Mouse (Mus musculus) CH12.LX (cell line): Measurements from ENCODE around the gene Pusl1. TPM values are rescaled to one million over a fixed set of nuclear protein-coding genes. Genes with fewer than 3 reads are reported as not detected.

Experiments
- DNase-seq: peaks from one replicate; pipeline ENCODE4 v3.0.0-alpha.2; 2013; ENCODE audit errors: extremely low read depth
- H3K27ac ChIP-seq: 2 replicates; pipeline ENCODE4 v1.5.1; 2012; ENCODE audit warnings: low read depth, mild to moderate bottlenecking, control low read depth, moderate library complexity; ENCODE audit not compliant: insufficient read depth
- H3K27me3 ChIP-seq: replicated peaks from 2 replicates; pipeline ENCODE3; 2012; ENCODE audit warnings: inconsistent platforms
- H3K36me3 ChIP-seq, 2 experiments: replicated peaks in 1 of 2; 2 replicates each; pipeline versions ENCODE3 to v1.6.1; 2012; ENCODE audit warnings: inconsistent platforms in 1 of 2, low read length in 1 of 2, mild to moderate bottlenecking in 1 of 2, mixed read lengths in 1 of 2, moderate library complexity in 1 of 2; ENCODE audit not compliant: control insufficient read depth in 1 of 2, insufficient read depth in 1 of 2
- H3K4me1 ChIP-seq, 2 experiments: 2 replicates each; pipeline ENCODE4 v1.6.1; 2012; ENCODE audit warnings: inconsistent platforms in 1 of 2, moderate library complexity in 1 of 2; ENCODE audit not compliant: insufficient read depth in 2 of 2, control insufficient read depth in 1 of 2
- H3K4me2 ChIP-seq: 2 replicates; pipeline ENCODE4 v1.6.1; 2012; ENCODE audit warnings: low read depth, mild to moderate bottlenecking, control low read depth; ENCODE audit not compliant: poor library complexity, insufficient read depth, severe bottlenecking
- H3K4me3 ChIP-seq, 3 experiments: fragments of 150-350 bp in 1 of 3; sonication (generic) in 1 of 3; replicated peaks in 1 of 3; 2 replicates each; pipeline versions ENCODE3 to v1.5.1; 2011 to 2012; ENCODE audit warnings: low read depth in 2 of 3, low read length in 2 of 3, mild to moderate bottlenecking in 2 of 3, moderate library complexity in 2 of 3, control low read depth in 1 of 3, improper control_type of control experiment in 1 of 3, inconsistent platforms in 1 of 3, mixed read lengths in 1 of 3; ENCODE audit not compliant: poor library complexity in 1 of 3
- H3K79me2 ChIP-seq: replicated peaks from 2 replicates; pipeline ENCODE4 v1.6.1; 2012; ENCODE audit warnings: mild to moderate bottlenecking, moderate library complexity; ENCODE audit not compliant: control insufficient read depth, poor library complexity, insufficient read depth, severe bottlenecking; ENCODE audit errors: extremely low read depth
- H3K9ac ChIP-seq: 2 replicates; pipeline ENCODE4 v1.6.1; 2012; ENCODE audit warnings: low read depth, mild to moderate bottlenecking, control low read depth, moderate library complexity; ENCODE audit not compliant: insufficient read depth
- H3K9me3 ChIP-seq: replicated peaks from 2 replicates; pipeline ENCODE3; 2012; ENCODE audit warnings: low read length, inconsistent platforms, mixed read lengths
- BHLHE40 ChIP-seq: IDR thresholded peaks from 2 replicates; pipeline ENCODE4 v1.6.1; 2011; ENCODE audit warnings: mild to moderate bottlenecking, low read depth, low read length, improper control_type of control experiment
- CTCF ChIP-seq, 2 experiments: IDR thresholded peaks in 1 of 2; conservative IDR thresholded peaks in 1 of 2; 2 replicates each; pipeline ENCODE4 v1.5.1; 2011 to 2012; ENCODE audit warnings: low read depth in 2 of 2, low read length in 2 of 2, improper control_type of control experiment in 1 of 2, inconsistent platforms in 1 of 2, mild to moderate bottlenecking in 1 of 2, moderate library complexity in 1 of 2
- ELF1 ChIP-seq: IDR thresholded peaks from 2 replicates; pipeline ENCODE4 v1.6.1; 2014; ENCODE audit warnings: low read depth, mild to moderate bottlenecking, inconsistent platforms, low read length, improper control_type of control experiment
- EP300 ChIP-seq: IDR thresholded peaks from 2 replicates; pipeline ENCODE4 v1.6.1; 2011; ENCODE audit warnings: low read length, improper control_type of control experiment
- ETS1 ChIP-seq: conservative IDR thresholded peaks from 2 replicates; pipeline ENCODE4 v1.6.1; 2012; ENCODE audit warnings: low read depth, mild to moderate bottlenecking, inconsistent platforms, low read length, improper control_type of control experiment, moderate library complexity
- GABPA ChIP-seq: IDR thresholded peaks from 2 replicates; pipeline ENCODE4 v1.6.1; 2012; ENCODE audit warnings: low read depth, low read length, improper control_type of control experiment, inconsistent platforms; ENCODE audit not compliant: insufficient replicate concordance
- HCFC1 ChIP-seq: IDR thresholded peaks from 2 replicates; pipeline ENCODE4 v1.6.1; 2012; ENCODE audit warnings: low read depth, mild to moderate bottlenecking, inconsistent platforms, low read length, improper control_type of control experiment
- IRF4 ChIP-seq: IDR thresholded peaks from 2 replicates; pipeline ENCODE4 v1.6.1; 2014; ENCODE audit warnings: low read depth, mild to moderate bottlenecking, inconsistent platforms, low read length, improper control_type of control experiment
- JUN ChIP-seq: IDR thresholded peaks from 2 replicates; pipeline ENCODE4 v1.6.1; 2011; ENCODE audit warnings: low read depth, mild to moderate bottlenecking, low read length, improper control_type of control experiment, moderate library complexity; ENCODE audit not compliant: insufficient read depth
- MAFK ChIP-seq: IDR thresholded peaks from 2 replicates; pipeline ENCODE4 v1.6.1; 2011; ENCODE audit warnings: low read length, improper control_type of control experiment; ENCODE audit not compliant: insufficient replicate concordance
- MAZ ChIP-seq: IDR thresholded peaks from 2 replicates; pipeline ENCODE4 v1.6.1; 2012; ENCODE audit warnings: low read depth, mild to moderate bottlenecking, inconsistent platforms, low read length, improper control_type of control experiment, moderate library complexity
- MEF2A ChIP-seq: IDR thresholded peaks from 2 replicates; pipeline ENCODE4 v1.6.1; 2014; ENCODE audit warnings: low read depth, mild to moderate bottlenecking, inconsistent platforms, low read length, improper control_type of control experiment, borderline replicate concordance
- MXI1 ChIP-seq: IDR thresholded peaks from 2 replicates; pipeline ENCODE4 v1.6.1; 2011; ENCODE audit warnings: mild to moderate bottlenecking, low read depth, low read length, improper control_type of control experiment
- PAX5 ChIP-seq: IDR thresholded peaks from 2 replicates; pipeline ENCODE4 v1.6.1; 2012; ENCODE audit warnings: low read length, inconsistent platforms, mixed read lengths
- POLR2A ChIP-seq: IDR thresholded peaks from 2 replicates; pipeline ENCODE4 v1.6.1; 2011; ENCODE audit warnings: low read depth, mild to moderate bottlenecking, improper control_type of control experiment, low read length
- POLR2AphosphoS2 ChIP-seq: IDR thresholded peaks from 2 replicates; pipeline ENCODE4 v1.6.1; 2011; ENCODE audit warnings: low read depth, low read length, improper control_type of control experiment
- RAD21 ChIP-seq: IDR thresholded peaks from 2 replicates; pipeline ENCODE4 v1.6.1; 2011; ENCODE audit warnings: low read depth, mild to moderate bottlenecking, low read length, improper control_type of control experiment, moderate library complexity
- RCOR1 ChIP-seq: conservative IDR thresholded peaks from 2 replicates; pipeline ENCODE4 v1.6.1; 2012; ENCODE audit warnings: low read depth, mild to moderate bottlenecking, inconsistent platforms, low read length, improper control_type of control experiment
- SIN3A ChIP-seq: IDR thresholded peaks from 2 replicates; pipeline ENCODE4 v1.6.1; 2012; ENCODE audit warnings: low read length, improper control_type of control experiment, inconsistent platforms
- SMC3 ChIP-seq: IDR thresholded peaks from 2 replicates; pipeline ENCODE4 v1.6.1; 2011; ENCODE audit warnings: low read depth, low read length, improper control_type of control experiment
- UBTF ChIP-seq: IDR thresholded peaks from 2 replicates; pipeline ENCODE4 v1.6.1; 2012; ENCODE audit warnings: low read depth, mild to moderate bottlenecking, inconsistent platforms, low read length, improper control_type of control experiment, moderate library complexity
- USF2 ChIP-seq: conservative IDR thresholded peaks from 2 replicates; pipeline ENCODE4 v1.6.1; 2011; ENCODE audit warnings: low read depth, low read length, improper control_type of control experiment
- ZC3H11A ChIP-seq: IDR thresholded peaks from 2 replicates; pipeline ENCODE4 v1.6.1; 2012; ENCODE audit warnings: low read depth, mild to moderate bottlenecking, inconsistent platforms, low read length, improper control_type of control experiment
- ZKSCAN1 ChIP-seq: IDR thresholded peaks from 2 replicates; pipeline ENCODE4 v1.6.1; 2012; ENCODE audit warnings: low read depth, inconsistent platforms, low read length, improper control_type of control experiment, borderline replicate concordance
- ZNF384 ChIP-seq: IDR thresholded peaks from 2 replicates; pipeline ENCODE4 v1.6.1; 2012; ENCODE audit warnings: low read depth, low read length, improper control_type of control experiment, inconsistent platforms
- dilution Hi-C: fragments of 300-500 bp; cut with MboI; formaldehyde crosslinking; loops from 2 replicates; pipeline ENCODE4 v1.14.3; 2020; ENCODE audit warnings: low sequenced_read_pairs; ENCODE audit not compliant: extremely low pct_unique_long_range_greater_than_20kb, extremely low pct_ligation_motif_present
- in situ Hi-C: fragments of 300-500 bp; cut with MboI; formaldehyde crosslinking; loops from 3 replicates; pipeline ENCODE4 v1.14.3; 2019; ENCODE audit warnings: low sequenced_read_pairs, low pct_ligation_motif_present, low pct_unique_long_range_greater_than_20kb, mixed read lengths
- polyA plus RNA-seq: library from polyadenylated mRNA; unstranded; fragments of >175 nt; gene quantifications from 2 replicates; pipeline ENCODE4 v1.2.1, GENCODE M21; 2012; ENCODE audit warnings: low read depth; ENCODE audit not compliant: insufficient read length
- total RNA-seq, 2 experiments: library from RNA; depleted of rRNA; stranded (reverse); fragments of 300-350 nt in 1 of 2; fragments of >200 nt in 1 of 2; gene quantifications; 2 replicates each; pipeline ENCODE4 v1.2.3; 2012 to 2014

Gene Pusl1
- total and polyA plus RNA-seq, 3 experiments, result 32.1 to 45.7 (median 37.5) TPM

DNA sequence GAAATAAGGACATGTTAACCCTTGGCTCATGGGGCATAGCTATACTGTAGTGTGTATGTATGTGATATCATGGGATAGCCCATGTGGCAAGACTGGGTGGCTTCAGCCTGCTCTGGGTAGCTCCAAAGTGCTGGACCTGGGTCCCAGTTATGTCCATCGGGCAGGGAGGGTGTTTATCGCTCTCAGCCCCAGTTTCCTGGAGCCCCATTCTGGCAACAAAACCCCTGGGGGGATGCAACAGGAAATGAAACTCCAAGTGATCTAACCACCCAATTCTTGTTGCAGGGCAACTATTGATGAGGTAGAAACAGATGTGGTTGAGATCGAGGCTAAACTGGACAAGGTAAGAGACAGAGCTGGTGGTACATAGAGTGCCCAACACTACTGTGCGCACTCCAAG, 4.2 kb upstream of the Pusl1 start:
- H3K9me3 ChIP-seq, result peaks cover 3% of the 10 kb centered on the region
- H3K4me1 ChIP-seq, result peaks cover 23 to 40% of the 10 kb centered on the region in 2 experiments
- TF ChIP-seq PAX5 (no peak), CTCF (conservative IDR thresholded peaks at IDR 0.05 in 1 of 2, IDR thresholded peaks at IDR 0.05 in 1 of 2; ENCODE audit: low read depth in 2 of 2, low read length in 2 of 2) (no peak), SIN3A (no peak), MAZ (no peak), POLR2AphosphoS2 (no peak), ZNF384 (no peak), IRF4 (no peak), SMC3 (no peak), ZKSCAN1 (no peak), HCFC1 (no peak), MAFK (no peak), MXI1 (no peak), RCOR1 (no peak), JUN (no peak), EP300 (no peak)
- TF ChIP-seq, all 38 proteins: peak for 0
- Histone ChIP-seq H3K27ac (no peak overlapping the region), H3K4me2 (no peak overlapping the region), H3K4me3 (no peak overlapping the region), H3K27me3 (no peaks in the 10 kb centered on the region), H3K79me2 (peaks cover 13% of the 10 kb centered on the region; the same call in 1 of the 2 replicates), H3K9ac (no peak overlapping the region), H3K36me3 (peaks cover 25 to 47% of the 10 kb centered on the region in 2 experiments)
- in situ Hi-C loops (no loop called here), dilution Hi-C loops (no loop called here)
- DNase-seq, result no peak

DNA sequence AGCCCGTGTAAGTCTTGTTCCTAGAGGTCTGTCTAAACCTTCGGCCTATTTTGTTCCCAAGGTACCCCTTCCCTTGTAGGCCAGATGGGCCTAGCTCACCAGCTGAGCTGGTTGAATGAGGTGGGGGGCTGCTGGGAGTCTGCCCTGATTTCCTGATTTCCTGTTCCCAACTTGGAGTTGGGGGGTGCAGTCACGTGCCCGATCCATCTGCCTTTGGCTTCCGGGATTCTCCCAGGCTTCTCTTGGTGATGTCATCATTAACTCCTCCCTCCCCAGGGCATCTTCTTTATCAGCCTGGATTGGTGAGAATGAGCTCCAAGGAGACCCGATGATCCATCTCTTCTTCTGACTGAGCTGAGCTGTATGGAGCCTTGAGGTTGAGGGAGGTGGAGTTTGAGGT, 3.6 kb upstream of the Pusl1 start:
- Histone ChIP-seq H3K79me2 (peaks cover 13% of the 10 kb centered on the region; the same call in 1 of the 2 replicates), H3K4me3 (no peak overlapping the region), H3K27me3 (no peaks in the 10 kb centered on the region), H3K9me3 (peaks cover 3% of the 10 kb centered on the region), H3K9ac (no peak overlapping the region), H3K27ac (no peak overlapping the region), H3K36me3 (peaks cover 21 to 43% of the 10 kb centered on the region in 2 experiments), H3K4me2 (no peak overlapping the region), H3K4me1 (peaks cover 28 to 46% of the 10 kb centered on the region in 2 experiments)
- TF ChIP-seq ZNF384 (no peak), ZKSCAN1 (no peak), ZC3H11A (no peak), USF2 (no peak), MEF2A (no peak), RAD21 (no peak), RCOR1 (no peak), BHLHE40 (no peak), POLR2A (no peak), ELF1 (no peak), POLR2AphosphoS2 (no peak), IRF4 (no peak), ETS1 (no peak), GABPA (no peak), UBTF (no peak), JUN (no peak)
- in situ Hi-C loops, result no loop called here
- DNase-seq, result no peak
- dilution Hi-C loops, result no loop called here
